Mouse (Mus musculus) myocyte (in vitro differentiated cells): ENCODE measurements around the gene Zpbp2.

ENCODE experiments used
- CEBPB ChIP-seq: IDR thresholded peaks from 2 replicates; pipeline ENCODE4 v1.6.1; 2011; ENCODE audit warnings: mild to moderate bottlenecking, moderate library complexity; ENCODE audit not compliant: poor library complexity, insufficient read depth, severe bottlenecking
- E2F4 ChIP-seq: IDR thresholded peaks from one replicate; pipeline ENCODE4 v1.6.1; 2011; ENCODE audit warnings: mild to moderate bottlenecking, control low read depth, moderate library complexity; ENCODE audit not compliant: insufficient read depth
- MAX ChIP-seq: IDR thresholded peaks from one replicate; pipeline ENCODE4 v1.6.1; 2011; ENCODE audit warnings: low read depth, mild to moderate bottlenecking, control low read depth
- MYOD1 ChIP-seq, 3 experiments: IDR thresholded peaks; one replicate each; pipeline ENCODE4 v1.6.1; 2011; ENCODE audit warnings: control low read depth in 2 of 3, low read depth in 2 of 3, mild to moderate bottlenecking in 2 of 3, moderate library complexity in 1 of 3; ENCODE audit not compliant: insufficient read length in 2 of 3, control insufficient read depth in 1 of 3
- MYOG ChIP-seq, 3 experiments: IDR thresholded peaks; one replicate each; pipeline ENCODE4 v1.6.1; 2011; ENCODE audit warnings: control low read depth in 2 of 3, low read depth in 2 of 3, mild to moderate bottlenecking in 2 of 3; ENCODE audit not compliant: insufficient read length in 2 of 3, control insufficient read depth in 1 of 3, insufficient read depth in 1 of 3
- POLR2A ChIP-seq: IDR thresholded peaks from one replicate; pipeline ENCODE4 v1.6.1; 2011; ENCODE audit warnings: low read depth, mild to moderate bottlenecking, control low read depth, moderate library complexity; ENCODE audit not compliant: insufficient read length
- POLR2AphosphoS2 ChIP-seq: IDR thresholded peaks from one replicate; pipeline ENCODE4 v1.6.1; 2011; ENCODE audit warnings: low read depth, control low read depth; ENCODE audit not compliant: insufficient read length
- REST ChIP-seq: IDR thresholded peaks from one replicate; pipeline ENCODE4 v1.6.1; 2011; ENCODE audit warnings: mild to moderate bottlenecking, control low read depth, moderate library complexity; ENCODE audit not compliant: insufficient read depth, insufficient read length
- SRF ChIP-seq: IDR thresholded peaks from one replicate; pipeline ENCODE4 v1.6.1; 2011; ENCODE audit warnings: low read depth; ENCODE audit not compliant: control insufficient read depth, insufficient read length
- TCF12 ChIP-seq: IDR thresholded peaks from one replicate; pipeline ENCODE4 v1.6.1; 2011; ENCODE audit warnings: mild to moderate bottlenecking, control low read depth; ENCODE audit not compliant: poor library complexity, insufficient read depth, severe bottlenecking
- USF1 ChIP-seq: IDR thresholded peaks from one replicate; pipeline ENCODE4 v1.6.1; 2011; ENCODE audit warnings: low read depth, mild to moderate bottlenecking, control low read depth, moderate library complexity

GRCm38 (mm10) chr11:98504926-98505325 lies 46.0 kb upstream of the Zpbp2 start:
- TF ChIP-seq POLR2A, result no peak
- TF ChIP-seq USF1, result no peak
- TF ChIP-seq MAX, result no peak
- no peak for TF ChIP-seq MYOD1 (IDR thresholded peaks at IDR 0.05; ENCODE audit: control insufficient read depth in 1 of 3, insufficient read length in 2 of 3, low read depth in 2 of 3)
- TF ChIP-seq POLR2AphosphoS2, result no peak
- no peak for TF ChIP-seq E2F4
- no peak for TF ChIP-seq MYOG (IDR thresholded peaks at IDR 0.05; ENCODE audit: control insufficient read depth in 1 of 3, insufficient read depth in 1 of 3, insufficient read length in 2 of 3, low read depth in 2 of 3)
- no peak for TF ChIP-seq TCF12
- TF ChIP-seq CEBPB, result no peak
- no peak for TF ChIP-seq REST
- TF ChIP-seq SRF, result no peak
